Mouse (Mus musculus): ENCODE measurements around the gene Mcidas.

- TF ChIP-seq POLR2A (IDR thresholded peaks at IDR 0.05; ENCODE audit: borderline replicate concordance, insufficient read depth, low read length) (no peak), CTCF (IDR thresholded peaks at IDR 0.05; ENCODE audit: borderline replicate concordance, insufficient read depth, low read depth, low read length) (no peak)
Measured at GRCm38 (mm10) chr13:113034950-113035421, 41.3 kb downstream of the Mcidas start, which contains the start of gene Cdc20b.

All from cerebellum, adult 2 months (tissue).